Mouse (Mus musculus): ENCODE measurements around the gene Olfr1347. TPM values are rescaled to one million over a fixed set of nuclear protein-coding genes. Genes with fewer than 3 reads are reported as not detected.

Gene Olfr1347
- not detected for polyA plus RNA-seq (2015; fragmentation: Illumina TruSeq; extraction: RNeasy Lipid Tissue Mini Kit (QIAGEN cat#74804); ENCODE audit: low read depth, low replicate concordance)

DNA sequence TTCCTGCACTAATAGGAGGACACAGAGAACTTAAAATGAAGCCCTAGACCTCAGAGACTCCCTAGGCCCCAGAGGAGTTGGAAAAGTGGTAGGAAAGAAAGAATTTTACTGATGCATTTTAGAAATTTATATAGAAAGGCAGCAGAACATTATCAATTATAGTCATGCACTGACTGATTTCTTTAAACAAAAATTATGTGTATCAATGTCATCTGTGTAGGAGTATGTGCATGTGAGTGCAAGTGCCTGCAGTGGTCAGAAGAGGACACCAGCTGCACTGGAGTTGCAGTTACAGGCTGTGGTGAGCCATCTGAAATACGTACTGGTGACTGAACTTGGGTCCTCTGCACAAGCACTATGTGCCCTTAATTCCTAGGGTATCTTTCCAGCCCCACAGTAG lies at the start of gene Olfr1347:
Gene Olfr1347, minus strand, starts transcription at position 101 of the 400 bp plus-strand sequence.

DNA sequence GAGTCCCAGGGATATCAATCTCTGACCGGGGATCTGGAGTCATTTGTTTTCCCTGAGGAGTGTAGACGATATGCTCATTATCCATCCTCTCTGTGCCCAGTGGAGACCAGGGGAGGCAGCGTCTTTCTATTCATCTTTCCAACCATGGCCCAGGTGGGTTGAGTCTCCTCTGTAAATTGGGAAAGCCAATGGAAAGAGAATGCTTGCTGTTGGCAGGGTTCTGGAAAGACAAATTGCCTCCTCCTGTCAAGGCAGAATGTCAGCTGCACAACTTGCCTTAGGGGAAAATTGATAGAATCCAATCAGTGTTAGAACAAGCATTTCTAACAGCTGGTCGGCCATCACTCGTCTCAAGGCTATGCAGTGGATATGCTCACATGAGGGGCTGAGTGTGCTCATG lies 23.3 kb upstream of the Olfr1347 start, which contains the start of gene Olfr1349:
Gene Olfr1349, minus strand, starts transcription at position 101 of the 400 bp plus-strand sequence.

DNA sequence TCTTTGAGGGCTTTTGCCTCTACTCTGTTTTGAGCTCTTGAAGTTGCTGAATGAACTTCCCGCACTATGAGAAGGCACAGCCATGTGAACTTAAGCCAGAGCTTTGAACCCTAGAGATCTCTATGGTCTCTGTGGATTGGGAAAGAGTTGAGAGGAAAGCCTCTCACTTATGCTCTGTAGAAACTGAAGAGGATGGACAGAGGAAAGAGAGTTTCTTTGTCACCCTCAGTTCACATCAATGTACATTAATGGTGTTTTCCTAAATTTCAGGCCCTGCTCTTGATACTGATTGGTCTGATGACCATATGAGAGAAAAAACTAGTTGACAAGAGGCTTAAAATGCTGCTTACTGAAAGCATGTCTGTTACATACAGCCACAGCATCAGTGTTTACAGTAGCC lies 9.1 kb upstream of the Olfr1347 start, which contains the start of gene Olfr1348:
Gene Olfr1348, minus strand, starts transcription at position 101 of the 400 bp plus-strand sequence.

DNA sequence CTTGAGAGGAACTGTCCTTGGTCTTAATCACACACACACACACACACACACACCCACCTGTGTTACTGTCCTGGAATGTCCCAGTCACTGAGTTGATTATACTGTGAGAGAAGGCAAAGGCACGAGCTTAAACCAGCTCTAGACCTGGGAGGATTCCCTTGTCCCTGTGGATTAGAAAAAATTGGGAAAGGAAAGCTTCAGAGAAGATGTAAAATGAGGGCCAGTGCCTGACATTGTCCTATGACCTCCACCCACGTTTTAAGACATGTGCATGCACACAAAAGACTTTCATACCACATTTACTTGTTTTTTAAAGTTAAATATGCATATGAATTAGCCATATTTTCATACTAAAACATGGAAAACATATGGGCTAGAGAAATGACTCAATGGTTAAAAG lies 12.7 kb downstream of the Olfr1347 start, which contains the start of gene Olfr5:
Gene Olfr5, minus strand, starts transcription at position 101 of the 400 bp plus-strand sequence.

DNA sequence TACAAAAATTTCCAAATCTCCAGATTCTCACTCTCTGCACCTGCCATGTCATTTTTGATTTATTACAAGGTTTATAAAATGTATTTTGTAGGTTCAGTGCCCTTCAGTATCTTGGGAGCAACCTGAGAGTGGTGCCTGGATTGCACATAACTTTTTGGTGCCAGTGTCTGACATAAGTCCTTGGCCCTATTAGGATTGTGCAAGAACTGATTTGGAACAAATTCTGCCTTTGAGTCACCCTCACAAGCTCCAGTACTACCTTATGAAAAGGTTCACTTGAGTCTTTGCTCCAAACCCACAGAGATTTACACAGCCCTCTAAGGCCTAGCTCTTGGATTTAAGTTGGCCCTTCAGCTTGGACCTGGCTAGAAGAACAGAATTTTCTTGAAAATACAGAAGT lies 32.6 kb downstream of the Olfr1347 start, which contains the start of gene Olfr1346:
Gene Olfr1346, plus strand, starts transcription at position 151 of the 400 bp plus-strand sequence.

DNA sequence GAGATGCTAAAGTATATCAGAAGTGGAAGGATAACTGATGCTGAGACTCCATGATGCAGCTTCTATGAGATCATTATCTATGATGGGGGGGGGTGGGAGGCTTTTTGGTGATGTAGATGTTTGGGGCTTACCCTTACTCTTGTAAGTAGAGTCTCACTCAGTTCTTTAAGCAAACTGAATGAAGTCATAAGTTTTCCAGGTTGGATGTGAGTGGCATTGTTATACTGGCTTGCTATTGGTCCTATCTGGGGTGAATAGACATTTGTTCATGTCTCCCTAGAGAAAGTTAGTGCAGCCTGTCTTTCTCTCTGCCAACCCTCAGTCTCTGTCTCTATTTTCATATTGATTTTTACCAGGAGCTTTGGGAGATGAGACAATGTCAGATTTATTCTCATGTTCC lies 43.7 kb downstream of the Olfr1347 start, which contains the start of gene Olfr1336:
Gene Olfr1336, plus strand, starts transcription at position 301 of the 400 bp plus-strand sequence.

DNA sequence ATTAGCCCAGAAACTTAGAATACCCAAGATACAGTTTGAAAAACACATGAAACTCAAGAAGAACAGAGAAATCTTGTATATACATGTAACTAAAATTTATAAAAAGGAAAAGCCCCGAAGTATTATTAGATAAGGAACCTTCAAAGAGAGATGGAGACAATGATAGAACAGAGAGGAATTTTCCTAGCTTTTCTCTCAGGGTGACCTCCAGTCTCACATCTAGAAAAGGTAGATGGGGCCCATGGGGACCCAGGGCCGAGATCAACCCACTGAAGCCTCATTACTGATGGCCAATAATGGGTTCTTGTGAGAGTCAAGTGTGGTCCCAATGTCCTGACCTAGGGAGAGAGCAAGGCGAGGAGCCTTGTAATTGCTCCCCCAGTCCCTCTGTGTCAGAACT lies 61.2 kb downstream of the Olfr1347 start, which contains the start of gene Olfr1344:
Gene Olfr1344, plus strand, starts transcription at position 301 of the 400 bp plus-strand sequence.

Other genes with a start within 250 kb of the Olfr1347 start
- gene Epp13, start 247.0 kb downstream of the Olfr1347 start, polyA plus RNA-seq (2015; fragmentation: Illumina TruSeq; extraction: RNeasy Lipid Tissue Mini Kit (QIAGEN cat#74804); ENCODE audit: low read depth, low replicate concordance) = not detected
- 10.2 TPM for gene Zfp667, start 213.2 kb downstream of the Olfr1347 start, polyA plus RNA-seq (2015; fragmentation: Illumina TruSeq; extraction: RNeasy Lipid Tissue Mini Kit (QIAGEN cat#74804); ENCODE audit: low read depth, low replicate concordance)
- gene Zfp583, start 168.5 kb downstream of the Olfr1347 start, polyA plus RNA-seq (2015; fragmentation: Illumina TruSeq; extraction: RNeasy Lipid Tissue Mini Kit (QIAGEN cat#74804); ENCODE audit: low read depth, low replicate concordance) = 6.4 TPM
- 5.1 TPM for gene Gm3854, start 156.0 kb downstream of the Olfr1347 start, polyA plus RNA-seq (2015; fragmentation: Illumina TruSeq; extraction: RNeasy Lipid Tissue Mini Kit (QIAGEN cat#74804); ENCODE audit: low read depth, low replicate concordance)
- 4.1 TPM for gene Zfp78, start 136.5 kb downstream of the Olfr1347 start, polyA plus RNA-seq (2015; fragmentation: Illumina TruSeq; extraction: RNeasy Lipid Tissue Mini Kit (QIAGEN cat#74804); ENCODE audit: low read depth, low replicate concordance)
- 5.9 TPM for gene Zfp28, start 116.5 kb downstream of the Olfr1347 start, polyA plus RNA-seq (2015; fragmentation: Illumina TruSeq; extraction: RNeasy Lipid Tissue Mini Kit (QIAGEN cat#74804); ENCODE audit: low read depth, low replicate concordance)
- gene Smim17, start 101.0 kb downstream of the Olfr1347 start, polyA plus RNA-seq (2015; fragmentation: Illumina TruSeq; extraction: RNeasy Lipid Tissue Mini Kit (QIAGEN cat#74804); ENCODE audit: low read depth, low replicate concordance) = 18.7 TPM
- gene Gm20715, start 89.5 kb downstream of the Olfr1347 start, polyA plus RNA-seq (2015; fragmentation: Illumina TruSeq; extraction: RNeasy Lipid Tissue Mini Kit (QIAGEN cat#74804); ENCODE audit: low read depth, low replicate concordance) = 0.13 TPM
- 1.2 TPM for gene Olfr1344, start 61.1 kb downstream of the Olfr1347 start, polyA plus RNA-seq (2015; fragmentation: Illumina TruSeq; extraction: RNeasy Lipid Tissue Mini Kit (QIAGEN cat#74804); ENCODE audit: low read depth, low replicate concordance)
- gene Olfr1336, start 43.6 kb downstream of the Olfr1347 start, polyA plus RNA-seq (2015; fragmentation: Illumina TruSeq; extraction: RNeasy Lipid Tissue Mini Kit (QIAGEN cat#74804); ENCODE audit: low read depth, low replicate concordance) = not detected
- gene Olfr1346, start 32.7 kb downstream of the Olfr1347 start, polyA plus RNA-seq (2015; fragmentation: Illumina TruSeq; extraction: RNeasy Lipid Tissue Mini Kit (QIAGEN cat#74804); ENCODE audit: low read depth, low replicate concordance) = not detected
- gene Olfr5, start 12.8 kb downstream of the Olfr1347 start, polyA plus RNA-seq (2015; fragmentation: Illumina TruSeq; extraction: RNeasy Lipid Tissue Mini Kit (QIAGEN cat#74804); ENCODE audit: low read depth, low replicate concordance) = not detected
- not detected for gene Olfr1348, start 9.0 kb upstream of the Olfr1347 start, polyA plus RNA-seq (2015; fragmentation: Illumina TruSeq; extraction: RNeasy Lipid Tissue Mini Kit (QIAGEN cat#74804); ENCODE audit: low read depth, low replicate concordance)
- gene Olfr1349, start 23.2 kb upstream of the Olfr1347 start, polyA plus RNA-seq (2015; fragmentation: Illumina TruSeq; extraction: RNeasy Lipid Tissue Mini Kit (QIAGEN cat#74804); ENCODE audit: low read depth, low replicate concordance) = not detected
- not detected for gene Olfr1350, start 65.1 kb upstream of the Olfr1347 start, polyA plus RNA-seq (2015; fragmentation: Illumina TruSeq; extraction: RNeasy Lipid Tissue Mini Kit (QIAGEN cat#74804); ENCODE audit: low read depth, low replicate concordance)
- 7.3 TPM for gene Zim1, start 196.7 kb upstream of the Olfr1347 start, polyA plus RNA-seq (2015; fragmentation: Illumina TruSeq; extraction: RNeasy Lipid Tissue Mini Kit (QIAGEN cat#74804); ENCODE audit: low read depth, low replicate concordance)
- gene Peg3, start 230.7 kb upstream of the Olfr1347 start, polyA plus RNA-seq (2015; fragmentation: Illumina TruSeq; extraction: RNeasy Lipid Tissue Mini Kit (QIAGEN cat#74804); ENCODE audit: low read depth, low replicate concordance) = 127 TPM
- gene Usp29, start 230.8 kb upstream of the Olfr1347 start, polyA plus RNA-seq (2015; fragmentation: Illumina TruSeq; extraction: RNeasy Lipid Tissue Mini Kit (QIAGEN cat#74804); ENCODE audit: low read depth, low replicate concordance) = 19.8 TPM

Data from brain, adult 10 weeks (tissue).